Mouse (Mus musculus): ENCODE data around the gene Plekha6.

DNA sequence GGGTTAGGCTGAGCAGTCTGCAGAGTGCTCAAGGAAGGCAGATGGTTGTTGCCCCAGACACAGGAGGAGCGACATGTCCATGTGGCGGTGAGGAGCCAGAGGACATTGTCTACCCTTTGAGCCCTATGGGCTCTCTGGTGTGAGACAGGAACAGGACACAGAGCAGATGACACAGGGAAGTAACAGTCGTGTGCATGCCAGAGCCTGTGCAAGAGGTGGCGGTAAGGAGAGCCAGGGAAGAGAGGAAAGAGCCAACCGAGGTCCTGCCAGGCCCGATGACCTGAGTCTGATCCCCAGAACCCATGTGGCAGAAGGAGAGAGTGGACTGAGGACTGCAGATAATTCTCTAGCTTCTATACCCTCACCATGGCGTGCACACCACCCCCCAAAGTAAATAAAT is 99.1 kb downstream of the Plekha6 start:
- TF ChIP-seq CTCF (IDR thresholded peaks at IDR 0.05; ENCODE audit: low read depth): no peak
- TF ChIP-seq EP300 (IDR thresholded peaks at IDR 0.05; ENCODE audit: low read depth): no peak
